Mouse (Mus musculus) lung, embryonic 14.5 days (tissue): ENCODE results near the gene Lrp1. TPM values are rescaled to one million over a fixed set of nuclear protein-coding genes. Genes with fewer than 3 reads are reported as not detected.

Experiments used
- ATAC-seq: fragments of 200-750 bp; cut with Nextera tagmentation; 2 replicates; pipeline ENCODE4 v1.8.0; 2017; ENCODE audit warnings: mild to moderate bottlenecking, moderate TSS enrichment, moderate library complexity; ENCODE audit not compliant: insufficient read depth
- DNase-seq: peaks from one replicate; pipeline ENCODE4 v3.0.0-alpha.2; 2015
- H3K27ac ChIP-seq: fragments of 300-500 bp; sonication (generic); 2 replicates; pipeline ENCODE4 v1.5.1; 2014; ENCODE audit warnings: low read depth, mild to moderate bottlenecking, moderate library complexity
- H3K27me3 ChIP-seq: fragments of 300-500 bp; sonication (generic); 2 replicates; pipeline ENCODE4 v1.6.1; 2014; ENCODE audit warnings: low read length, control low read depth; ENCODE audit not compliant: insufficient read depth
- H3K36me3 ChIP-seq: fragments of 300-500 bp; sonication (generic); 2 replicates; pipeline ENCODE4 v1.6.1; 2014; ENCODE audit warnings: control low read depth; ENCODE audit not compliant: insufficient read depth
- H3K4me1 ChIP-seq: fragments of 300-500 bp; sonication (generic); 2 replicates; pipeline ENCODE4 v1.6.1; 2014; ENCODE audit warnings: antibody characterized with exemption, control low read depth; ENCODE audit not compliant: insufficient read depth
- H3K4me2 ChIP-seq: fragments of 300-500 bp; sonication (generic); 2 replicates; pipeline ENCODE4 v1.6.1; 2014; ENCODE audit warnings: mild to moderate bottlenecking
- H3K4me3 ChIP-seq: fragments of 300-500 bp; sonication (generic); 2 replicates; pipeline ENCODE4 v1.5.1; 2014; ENCODE audit warnings: low read depth, low read length
- H3K9ac ChIP-seq: fragments of 300-500 bp; sonication (generic); 2 replicates; pipeline ENCODE4 v1.6.1; 2014
- H3K9me3 ChIP-seq: fragments of 300-500 bp; sonication (generic); 2 replicates; pipeline ENCODE4 v1.6.1; 2016; ENCODE audit warnings: low read depth, low read length, control low read depth
- CTCF ChIP-seq: IDR thresholded peaks from 2 replicates; pipeline ENCODE4 v1.5.1; 2016; ENCODE audit warnings: antibody characterized with exemption, low read depth
- WGBS: fragments of 180-500 bp; shearing (Covaris S2); extraction: QIAGEN DNeasy Blood & Tissue Kit; methylation state at CpG from one replicate; pipeline ENCODE4 v1.1.7; 2014; 5-methylcytosine and 5-hydroxymethylcytosine counted together
- polyA plus RNA-seq: library from polyadenylated mRNA; unstranded; fragments of >200 nt; fragmentation: Nextera tagmentation; extraction: Ambion mirVana; gene quantifications from 2 replicates; pipeline ENCODE4 v1.2.1, GENCODE M21; 2014

Lrp1 gene
- polyA plus RNA-seq, 1 experiment from 2014 or later = 68.7 TPM

DNA sequence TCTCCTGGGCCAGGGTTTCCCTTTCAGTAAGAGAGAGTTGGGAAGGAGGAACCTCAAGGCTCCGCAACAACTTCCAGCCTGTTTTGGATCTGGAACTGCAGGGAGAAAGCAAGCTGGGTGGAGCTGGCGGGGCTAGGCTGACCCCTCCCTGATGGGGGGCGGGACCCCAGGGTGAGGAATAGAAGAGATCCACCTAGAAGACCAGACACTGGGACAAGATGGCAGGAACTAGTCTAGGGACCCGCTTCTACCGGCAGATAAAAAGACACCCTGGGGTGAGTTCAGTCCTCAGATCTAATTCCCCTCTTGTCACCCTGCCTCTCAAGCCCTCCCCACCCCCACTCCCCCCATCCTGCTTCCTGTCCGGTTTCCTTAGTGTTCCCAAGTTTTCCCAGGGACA is 106.2 kb downstream of the Lrp1 start, which contains the start of gene Ndufa4l2:
Ndufa4l2 (plus strand) TSS at position 204 of the 400 bp plus-strand sequence.
- H3K9ac ChIP-seq = no peak within 1 kb of the TSS

DNA sequence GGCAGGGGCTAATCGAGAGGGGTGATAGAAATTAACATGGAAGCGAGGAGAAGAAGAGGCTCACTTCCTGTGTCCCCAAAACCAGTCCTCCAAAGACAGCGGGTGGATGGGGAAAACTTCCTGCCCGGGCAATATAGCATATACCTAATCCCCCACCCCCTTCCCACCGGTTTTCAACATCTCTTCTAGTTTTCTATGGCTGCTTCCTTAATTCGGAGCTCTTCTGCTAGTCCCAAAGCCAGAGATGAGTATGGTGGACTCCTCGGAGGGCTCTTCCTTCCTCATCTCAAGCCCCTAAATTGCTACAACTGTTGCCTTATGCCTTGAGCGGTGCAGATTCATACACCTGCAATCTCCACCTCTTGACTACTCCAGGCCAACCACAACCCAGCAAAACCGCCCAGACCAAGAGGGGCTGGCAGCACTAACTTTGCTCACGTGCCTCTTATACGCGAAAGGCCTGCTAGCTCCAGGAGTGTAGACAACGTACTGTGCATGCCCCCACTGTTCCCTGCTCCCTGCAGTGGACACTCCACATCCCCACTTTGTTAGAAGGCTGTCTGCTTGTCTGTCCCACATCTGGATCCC is 106.7 kb downstream of the Lrp1 start:
- Histone ChIP-seq H3K36me3 (peaks cover 21% of the 10 kb centered on the region), H3K4me2 (peak overlapping the region; percentile 84), H3K27ac (no peak overlapping the region), H3K4me1 (peaks cover 14% of the 10 kb centered on the region), H3K4me3 (no peak overlapping the region), H3K27me3 (peaks cover 69% of the 10 kb centered on the region), H3K9me3 (no peaks in the 10 kb centered on the region), H3K9ac (no peak overlapping the region)
- no peak for DNase-seq
- TF ChIP-seq CTCF = no peak
- ATAC-seq = no peak
- WGBS = 17% methylated on average over 13 of the region's 13 CpGs

More for the DNA sequence above, 106.2 kb downstream of the Lrp1 start, which contains the start of gene Ndufa4l2:
- peaks cover 27% of the 10 kb centered on the region for H3K36me3 ChIP-seq
- peak within 1 kb of the TSS; percentile 84 for H3K4me2 ChIP-seq
- no peaks in the 10 kb centered on the region for H3K9me3 ChIP-seq
- no peak for TF ChIP-seq CTCF
- H3K4me1 ChIP-seq = peaks cover 14% of the 10 kb centered on the region
- WGBS = 17% methylated on average over 6 of the region's 6 CpGs
- peak within 1 kb of the TSS; percentile 3; the same call in 1 of the 2 replicates for H3K4me3 ChIP-seq
- ATAC-seq = no peak
- peaks cover 64% of the 10 kb centered on the region for H3K27me3 ChIP-seq
- H3K27ac ChIP-seq = no peak within 1 kb of the TSS
- DNase-seq = no peak

GRCm38 (mm10) chr10:127513501-127514091 is 107.4 kb downstream of the Lrp1 start:
- H3K4me2 ChIP-seq = peak overlapping the region; percentile 84
- DNase-seq (peak; percentile 67), ATAC-seq (peak; percentile 18; the same call in 1 of the 2 replicates)
- no peaks in the 10 kb centered on the region for H3K9me3 ChIP-seq
- 2% methylated on average over 16 of the region's 16 CpGs for WGBS
- peaks cover 75% of the 10 kb centered on the region for H3K27me3 ChIP-seq
- H3K4me3 ChIP-seq = peak overlapping the region; percentile 1; the same call in 1 of the 2 replicates
- H3K36me3 ChIP-seq = peaks cover 15% of the 10 kb centered on the region
- no peak for TF ChIP-seq CTCF
- H3K27ac ChIP-seq = no peak overlapping the region
- H3K4me1 ChIP-seq = peaks cover 17% of the 10 kb centered on the region
- no peak overlapping the region for H3K9ac ChIP-seq

DNA sequence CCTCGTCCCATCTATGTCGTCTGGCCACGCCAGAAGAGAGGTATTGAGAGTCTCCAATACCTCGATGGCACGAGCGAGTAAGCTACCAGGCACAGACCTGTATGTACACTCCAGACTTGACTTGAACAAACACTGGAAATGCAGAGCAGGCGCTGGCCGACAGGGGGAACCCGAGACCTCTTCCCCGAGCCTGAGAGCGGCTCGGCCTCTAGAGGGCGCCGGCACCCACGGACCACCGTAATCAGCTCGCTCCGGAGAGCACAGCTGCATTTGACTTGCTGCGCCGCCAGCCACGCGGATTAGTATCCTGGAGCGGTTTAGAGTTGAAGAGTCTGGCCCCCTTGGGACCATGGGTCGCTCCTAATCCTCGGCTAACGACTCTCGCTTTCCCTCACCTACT is 108.1 kb downstream of the Lrp1 start:
- ATAC-seq (peak; percentile 53), DNase-seq (peak; percentile 97)
- peak overlapping the region; percentile 84 for H3K4me2 ChIP-seq
- H3K27me3 ChIP-seq = peaks cover 81% of the 10 kb centered on the region
- peaks cover 17% of the 10 kb centered on the region for H3K4me1 ChIP-seq
- no peak overlapping the region for H3K27ac ChIP-seq
- H3K36me3 ChIP-seq = peaks cover 7% of the 10 kb centered on the region
- whole genome bisulfite sequencing = under 1% methylated on average over 27 of the region's 27 CpGs
- peak overlapping the region; percentile 17; the same call in 1 of the 2 replicates for H3K9ac ChIP-seq
- TF ChIP-seq CTCF = peak; percentile 100
- no peaks in the 10 kb centered on the region for H3K9me3 ChIP-seq
- peak overlapping the region; percentile 47; the same call in 1 of the 2 replicates for H3K4me3 ChIP-seq

- H3K4me3 ChIP-seq = peak overlapping the region; percentile 47
- ATAC-seq = no peak
- H3K27ac ChIP-seq = no peak overlapping the region
- peaks cover 17% of the 10 kb centered on the region for H3K4me1 ChIP-seq
- H3K9me3 ChIP-seq = no peaks in the 10 kb centered on the region
- no peak for DNase-seq
- H3K9ac ChIP-seq = no peak overlapping the region; the same call in 1 of the 2 replicates
- WGBS = 3% methylated on average over 7 of the region's 7 CpGs
- H3K4me2 ChIP-seq = peak overlapping the region; percentile 84
- 0 out of 2 replicates have a peak, but pooled peaks cover 2% of the 10 kb centered on the region for H3K36me3 ChIP-seq
- TF ChIP-seq CTCF = no peak; the same call in 1 of the 2 replicates
- peaks cover 83% of the 10 kb centered on the region for H3K27me3 ChIP-seq
Observed at GRCm38 (mm10) chr10:127512307-127512666, 108.7 kb downstream of the Lrp1 start.

- peaks cover 16% of the 10 kb centered on the region for H3K4me1 ChIP-seq
- no peak for ATAC-seq
Observed at GRCm38 (mm10) chr10:127511634-127512306, 109.2 kb downstream of the Lrp1 start.

More at GRCm38 (mm10) chr10:127511634-127512306, 109.2 kb downstream of the Lrp1 start:
- TF ChIP-seq CTCF = peak; percentile 33; the same call in 1 of the 2 replicates
- Histone ChIP-seq H3K27me3 (peaks cover 83% of the 10 kb centered on the region), H3K36me3 (no peaks in the 10 kb centered on the region), H3K27ac (no peak overlapping the region), H3K9me3 (no peaks in the 10 kb centered on the region), H3K4me3 (peak overlapping the region; percentile 47), H3K4me2 (peak overlapping the region; percentile 84), H3K9ac (peak overlapping the region; percentile 41)
- DNase-seq = peak; percentile 57
- under 1% methylated on average over 46 of the region's 46 CpGs for WGBS
